Mouse (Mus musculus) lung, postnatal 10 days (tissue): ENCODE measurements around the gene Mafg.

Experiments
- DNase-seq: peaks from one replicate; pipeline ENCODE4 v3.0.0; 2021

The Mafg gene

GRCm38 (mm10) chr11:120618619-120619535 is 14.5 kb downstream of the Mafg start:
- no peak for DNase-seq

GRCm38 (mm10) chr11:120617519-120618112 is 15.8 kb downstream of the Mafg start, which contains the start of gene Pcyt2:
Gene Pcyt2 (minus strand): TSS chr11:120617936.
- peak; percentile 95 for DNase-seq

GRCm38 (mm10) chr11:120616617-120617294 is 16.6 kb downstream of the Mafg start:
- no peak for DNase-seq

GRCm38 (mm10) chr11:120615606-120616203 is 17.7 kb downstream of the Mafg start:
- no peak for DNase-seq

- DNase-seq, result no peak
Measured at GRCm38 (mm10) chr11:120615167-120615566, 18.2 kb downstream of the Mafg start.

GRCm38 (mm10) chr11:120613976-120614375 is 19.4 kb downstream of the Mafg start:
- DNase-seq, result no peak

- DNase-seq, result no peak
Measured at GRCm38 (mm10) chr11:120613481-120613972, 19.9 kb downstream of the Mafg start.

- peak; percentile 86 for DNase-seq
Measured at GRCm38 (mm10) chr11:120612763-120613162, 20.6 kb downstream of the Mafg start.

- no peak for DNase-seq
Measured at GRCm38 (mm10) chr11:120610477-120611046, 22.8 kb downstream of the Mafg start.

GRCm38 (mm10) chr11:120609250-120609649 is 24.1 kb downstream of the Mafg start:
- DNase-seq, result no peak

- DNase-seq, result peak; percentile 5
Measured at GRCm38 (mm10) chr11:120608241-120609034, 25.0 kb downstream of the Mafg start, which contains the start of gene Npb. Gene Npb (plus strand): TSS chr11:120608477.

GRCm38 (mm10) chr11:120606764-120607163 is 26.6 kb downstream of the Mafg start:
- no peak for DNase-seq

- DNase-seq, result no peak
Measured at GRCm38 (mm10) chr11:120605667-120606066, 27.7 kb downstream of the Mafg start.

GRCm38 (mm10) chr11:120603545-120603944 is 29.9 kb downstream of the Mafg start:
- no peak for DNase-seq

GRCm38 (mm10) chr11:120600716-120601115 is 32.7 kb downstream of the Mafg start:
- no peak for DNase-seq

GRCm38 (mm10) chr11:120598990-120599549 is 34.3 kb downstream of the Mafg start:
- no peak for DNase-seq

- DNase-seq, result peak; percentile 95
Measured at GRCm38 (mm10) chr11:120598283-120598989, 35.0 kb downstream of the Mafg start, which contains the start of the genes Alyref and Anapc11. Gene Alyref (minus strand): TSS chr11:120598365. Gene Anapc11 (plus strand): TSS chr11:120598421.

- DNase-seq, result no peak
Measured at GRCm38 (mm10) chr11:120597240-120598235, 35.9 kb downstream of the Mafg start.

GRCm38 (mm10) chr11:120588531-120588930 is 44.9 kb downstream of the Mafg start:
- no peak for DNase-seq
